26 mouse cellular contexts compared by ENCODE assay signal in genomic region chr13:31534726-31535125, GRCm38 (mm10). TPM values are rescaled to one million over a fixed set of nuclear protein-coding genes. Genes with fewer than 3 reads are reported as not detected.
DNase-seq lines count a peak whose midpoint lies in the region; ATAC-seq lines count a peak whose summit lies in the region.
"Had no signal": no experiment of that assay in that cellular context is flagged by ENCODE, and none has a peak within 500 bp of the region (broad histone marks: within the 10 kb centered on the region; RNA-seq: fewer than 3 reads in every experiment).

No protein-coding gene starts in this region.

- no peak for ATAC-seq in forebrain, embryonic 11.5 days (replicated peaks; ENCODE audit: low FRiP score)
- no peak for ATAC-seq in megakaryocyte, adult 5-6 weeks (ENCODE audit: poor library complexity, severe bottlenecking)
- ATAC-seq: activated CD4-positive, CD25-positive, alpha-beta regulatory T cell, adult 4 months; CD4-positive, CD25-positive, alpha-beta regulatory T cell, adult 4 months; Patski had no signal

- no peaks in the 10 kb centered on the region for H3K27me3 ChIP-seq in forebrain, embryonic 11.5 days (ENCODE audit: control insufficient read depth, insufficient read depth, low read length)
- H3K27me3 ChIP-seq: CH12.LX, Patski had no signal

- H3K27ac ChIP-seq in forebrain, embryonic 11.5 days (ENCODE audit: low read depth, low read length): no peak overlapping the region

- no peaks in the 10 kb centered on the region for H3K4me1 ChIP-seq in forebrain, embryonic 11.5 days (replicated peaks; ENCODE audit: control insufficient read depth, insufficient read depth, low read length)

- H3K4me2 ChIP-seq in forebrain, embryonic 11.5 days (ENCODE audit: low read depth, low read length, severe bottlenecking): no peak overlapping the region

- DNase-seq in heart, adult 11 months: peak; percentile 9
- no peak for DNase-seq in heart, adult 8-10 months (ENCODE audit: low spot score)
- peak; percentile 54 for DNase-seq in 3T3-L1 (ENCODE audit: low read depth, low spot score)
- DNase-seq in NIH3T3 (ENCODE audit: low read depth): peak; percentile 64
- no peak for DNase-seq in forebrain, embryonic 11.5 days (ENCODE audit: low spot score)
- DNase-seq: adrenal gland, adult 2 months; adrenal gland, adult 8-10 months; adrenal gland, postnatal 10 days; adrenal gland, postnatal 14 days; adrenal gland, postnatal 25 days; adrenal gland, postnatal 36 days; B cell, adult 2 months; cerebellum, adult 11 months; cerebellum, adult 11-12 months; cerebellum, adult 18-20 months; cerebellum, adult 2 months; cerebellum, adult 8-10 months had no signal

- H3K9me3 ChIP-seq in forebrain, embryonic 11.5 days (ENCODE audit: control insufficient read depth, low read length): no peaks in the 10 kb centered on the region
- H3K9me3 ChIP-seq: G1E had no signal

- 90% methylated on average over 4 of the region's 4 CpGs for WGBS in forebrain, embryonic 11.5 days

- H3K4me3 ChIP-seq in forebrain, embryonic 11.5 days (ENCODE audit: low read depth, low read length): no peak overlapping the region

- H3K36me3 ChIP-seq in forebrain, embryonic 11.5 days (ENCODE audit: control insufficient read depth, insufficient read depth, low read length): no peaks in the 10 kb centered on the region
- H3K36me3 ChIP-seq: G1E had no signal

- H3K9ac ChIP-seq in forebrain, embryonic 11.5 days (ENCODE audit: low read length): no peak overlapping the region

RNA-seq across cellular contexts. Expression of gene Foxq1, which starts 21.2 kb away (rescaled TPM):
- total RNA-seq in heart, adult 8-10 months (2022): under 1 TPM; 0.13 to 0.44 (median 0.31) TPM
- polyA plus RNA-seq in forebrain, embryonic 11.5 days (2014; fragmentation: Nextera tagmentation; extraction: Ambion mirVana): 1.5 and 1.6 TPM in 2 replicates
- total RNA-seq in megakaryocyte, adult 5-6 weeks (2015): 0.16 and 0.34 TPM in 2 replicates
- total RNA-seq in megakaryocyte, adult 5-6 weeks (2017): 0.07 and 0.16 TPM in 2 replicates
- total RNA-seq: CH12.LX, MEL had no signal
- polyA plus RNA-seq: activated CD4-positive, CD25-positive, alpha-beta regulatory T cell, adult 4 months; CD4-positive, CD25-positive, alpha-beta regulatory T cell, adult 4 months; G1E had no signal

RNA-seq across cellular contexts. Expression of gene A530084C06Rik, which starts 24.4 kb away (rescaled TPM):
- total RNA-seq in heart, adult 8-10 months (2022): under 1 TPM in 1 of 4 experiments, not detected in 3; 0.09 TPM
- polyA plus RNA-seq in forebrain, embryonic 11.5 days (2014; fragmentation: Nextera tagmentation; extraction: Ambion mirVana): not detected in 2 replicates
- total RNA-seq in megakaryocyte, adult 5-6 weeks (2015): 0.36 TPM in 1 of 2 replicates, not detected in the other
- total RNA-seq in megakaryocyte, adult 5-6 weeks (2017): 0.15 TPM in 1 of 2 replicates, not detected in the other
- total RNA-seq: adrenal gland, adult 18-20 months; adrenal gland, adult 2 months; adrenal gland, adult 8-10 months; adrenal gland, postnatal 14 days; adrenal gland, postnatal 36 days; CH12.LX; G1E; MEL had no signal
- polyA plus RNA-seq: activated CD4-positive, CD25-positive, alpha-beta regulatory T cell, adult 4 months; C2C12; CD4-positive, CD25-positive, alpha-beta regulatory T cell, adult 4 months; G1E; Patski had no signal

Comparison
In these comparisons a context has a peak if more than half of its experiments do, and no peak if none do; other contexts are left out.
1. DNase-seq: peak in heart, adult 11 months (single experiment), 3T3-L1 (single experiment) and NIH3T3 (single experiment); none in heart, adult 8-10 months (single experiment) and forebrain, embryonic 11.5 days (single experiment).